Comparison of ENCODE assay signal across 9 mouse cellular contexts in genomic region chr5:34191843-34192242, GRCm38 (mm10). TPM values are rescaled to one million over a fixed set of nuclear protein-coding genes. Genes with fewer than 3 reads are reported as not detected.
DNase-seq lines count a peak whose midpoint lies in the region; TF ChIP-seq lines count a peak whose summit lies in the region.
"Had no signal": no experiment of that assay in that cellular context is flagged by ENCODE, and none has a peak within 500 bp of the region (broad histone marks: within the 10 kb centered on the region; RNA-seq: fewer than 3 reads in every experiment).

No protein-coding gene starts in this region.

- H3K27me3 ChIP-seq in ES-Bruce4 (ENCODE audit: control insufficient read depth, insufficient read depth, low read length, poor library complexity, severe bottlenecking), result no peaks in the 10 kb centered on the region
- H3K27me3 ChIP-seq: embryonic facial prominence, embryonic 12.5 days had no signal

- no peaks in the 10 kb centered on the region for H3K9me3 ChIP-seq in ES-Bruce4 (replicated peaks; ENCODE audit: control insufficient read depth, insufficient read depth, low read length, poor library complexity, severe bottlenecking)
- H3K9me3 ChIP-seq: embryonic facial prominence, embryonic 12.5 days had no signal

- TF ChIP-seq EP300 in ES-Bruce4 (IDR thresholded peaks at IDR 0.05; ENCODE audit: insufficient read depth, low read depth, low read length), result no peak

- H3K36me3 ChIP-seq in ES-Bruce4 (ENCODE audit: control insufficient read depth, insufficient read depth, low read length, poor library complexity, severe bottlenecking), result no peaks in the 10 kb centered on the region
- H3K36me3 ChIP-seq: embryonic facial prominence, embryonic 12.5 days had no signal

- no peak overlapping the region for H3K27ac ChIP-seq in ES-Bruce4 (ENCODE audit: insufficient read depth, low read length)
- H3K27ac ChIP-seq: embryonic facial prominence, embryonic 12.5 days had no signal

- DNase-seq in adrenal gland, postnatal 36 days, result peak; percentile 42 to 56
- no peak for DNase-seq in adrenal gland, postnatal 25 days
- peak; percentile 49 to 52 for DNase-seq in layer of hippocampus, postnatal 10 days (ENCODE audit: low spot score in 2 of 2)
- no peak for DNase-seq in layer of hippocampus, postnatal 36 days
- DNase-seq in lung, postnatal 10 days, result peak; percentile 72
- no peak for DNase-seq in right cerebral cortex, postnatal 10 days (ENCODE audit: low spot score in 2 of 2)
- DNase-seq in right cerebral cortex, adult 18-20 months, result no peak

- no peak for TF ChIP-seq POLR2A in ES-Bruce4 (IDR thresholded peaks at IDR 0.05; ENCODE audit: insufficient read depth, low read length)

- H3K4me3 ChIP-seq in ES-Bruce4 (ENCODE audit: low read depth, low read length), result no peak overlapping the region
- H3K4me3 ChIP-seq: embryonic facial prominence, embryonic 12.5 days had no signal

- no peak overlapping the region for H3K9ac ChIP-seq in ES-Bruce4 (ENCODE audit: low read depth, poor library complexity, severe bottlenecking)
- H3K9ac ChIP-seq: embryonic facial prominence, embryonic 12.5 days had no signal

- H3K4me1 ChIP-seq in ES-Bruce4 (ENCODE audit: control insufficient read depth, insufficient read depth, low read length), result no peaks in the 10 kb centered on the region

- TF ChIP-seq CTCF in ES-Bruce4 (IDR thresholded peaks at IDR 0.05; ENCODE audit: low read depth, low read length), result peak; percentile 24

RNA-seq across cellular contexts. Expression of gene Mxd4, which starts 4.3 kb away (rescaled TPM):
- 100 to 1,000 TPM; 133 to 137 TPM for total RNA-seq in adrenal gland, postnatal 36 days (2021)
- total RNA-seq in adrenal gland, postnatal 25 days (2021), result 144 and 161 TPM in 2 replicates
- 10 to 100 TPM; 64.1 to 69.0 TPM for total RNA-seq in layer of hippocampus, postnatal 10 days (2021)
- total RNA-seq in layer of hippocampus, postnatal 36 days (2021), result 10 to 100 TPM; 86.7 to 99.5 TPM
- polyA plus RNA-seq in ES-Bruce4 (2011; ENCODE audit: insufficient read depth, insufficient read length, low read depth, missing spikeins), result 4.3 and 6.5 TPM in 2 replicates

RNA-seq across cellular contexts. Expression of gene Haus3, which starts 22.5 kb away (rescaled TPM):
- total RNA-seq in adrenal gland, postnatal 36 days (2021), result 10 to 100 TPM in 1 of 2 experiments, 1 to 10 TPM in 1; 8.9 to 10.3 TPM
- 10.1 and 12.5 TPM in 2 replicates for total RNA-seq in adrenal gland, postnatal 25 days (2021)
- total RNA-seq in layer of hippocampus, postnatal 10 days (2021), result 1 to 10 TPM; 6.5 to 8.9 TPM
- total RNA-seq in layer of hippocampus, postnatal 36 days (2021), result 1 to 10 TPM; 6.3 to 6.4 TPM
- 43.2 and 47.6 TPM in 2 replicates for polyA plus RNA-seq in ES-Bruce4 (2011; ENCODE audit: insufficient read depth, insufficient read length, low read depth, missing spikeins)

RNA-seq across cellular contexts. Expression of gene Poln, which starts 22.6 kb away (rescaled TPM):
- 1 to 10 TPM; 8.0 to 8.5 TPM for total RNA-seq in adrenal gland, postnatal 36 days (2021)
- total RNA-seq in adrenal gland, postnatal 25 days (2021), result 9.4 and 13.0 TPM in 2 replicates
- 1 to 10 TPM in 1 of 2 experiments, under 1 TPM in 1; 0.58 to 2.0 TPM for total RNA-seq in layer of hippocampus, postnatal 10 days (2021)
- total RNA-seq in layer of hippocampus, postnatal 36 days (2021), result under 1 TPM; 0.71 to 0.92 TPM
- polyA plus RNA-seq in ES-Bruce4 (2011; ENCODE audit: insufficient read depth, insufficient read length, low read depth, missing spikeins), result 1.4 and 1.5 TPM in 2 replicates

Comparison
In these comparisons a context has a peak if more than half of its experiments do, and no peak if none do; other contexts are left out.
1. DNase-seq: peak in adrenal gland, postnatal 36 days (2 of 2), layer of hippocampus, postnatal 10 days (2 of 2) and lung, postnatal 10 days (single experiment); none in adrenal gland, postnatal 25 days (single experiment), layer of hippocampus, postnatal 36 days (0 of 2), right cerebral cortex, postnatal 10 days (0 of 2) and right cerebral cortex, adult 18-20 months (single experiment).